Mouse (Mus musculus) liver, postnatal 0 days (tissue): Measurements from ENCODE around the gene Msrb3. TPM values are rescaled to one million over a fixed set of nuclear protein-coding genes. Genes with fewer than 3 reads are reported as not detected.

Experiments
- ATAC-seq: fragments of 200-750 bp; cut with Nextera tagmentation; 2 replicates; pipeline ENCODE4 v1.8.0; 2017; ENCODE audit warnings: mild to moderate bottlenecking, moderate library complexity
- DNase-seq: peaks from one replicate; pipeline ENCODE4 v3.0.0-alpha.2; 2016
- H3K27ac ChIP-seq: fragments of 300-500 bp; sonication (generic); 2 replicates; pipeline ENCODE4 v1.5.1; 2014; ENCODE audit warnings: antibody characterized with exemption, moderate library complexity, mild to moderate bottlenecking, low read depth
- H3K27me3 ChIP-seq: fragments of 300-500 bp; sonication (generic); 2 replicates; pipeline ENCODE4 v1.6.1; 2014; ENCODE audit warnings: low read length, control low read depth, mixed read lengths; ENCODE audit not compliant: insufficient read depth
- H3K36me3 ChIP-seq: fragments of 300-500 bp; sonication (generic); replicated peaks from 2 replicates; pipeline ENCODE4 v1.6.1; 2014; ENCODE audit warnings: mild to moderate bottlenecking, control low read depth, low read length, moderate library complexity, mixed read lengths; ENCODE audit not compliant: insufficient read depth
- H3K4me1 ChIP-seq: fragments of 300-500 bp; sonication (generic); 2 replicates; pipeline ENCODE4 v1.6.1; 2014; ENCODE audit warnings: antibody characterized with exemption, mild to moderate bottlenecking, control low read depth; ENCODE audit not compliant: insufficient read depth
- H3K4me2 ChIP-seq: fragments of 300-500 bp; sonication (generic); 2 replicates; pipeline ENCODE4 v1.6.1; 2014; ENCODE audit warnings: low read depth, mild to moderate bottlenecking, low read length, moderate library complexity, mixed read lengths
- H3K4me3 ChIP-seq: fragments of 300-500 bp; sonication (generic); 2 replicates; pipeline ENCODE4 v1.5.1; 2014; ENCODE audit warnings: low read depth, low read length
- H3K9ac ChIP-seq: fragments of 300-500 bp; sonication (generic); replicated peaks from 2 replicates; pipeline ENCODE4 v1.6.1; 2014; ENCODE audit warnings: mild to moderate bottlenecking, moderate library complexity
- H3K9me3 ChIP-seq: fragments of 300-500 bp; sonication (generic); 2 replicates; pipeline ENCODE4 v1.6.1; 2016; ENCODE audit warnings: mild to moderate bottlenecking, control low read depth, low read length, mixed read lengths
- CTCF ChIP-seq: sonication (generic); IDR thresholded peaks from 2 replicates; pipeline ENCODE4 v1.5.1; 2016; ENCODE audit warnings: antibody characterized with exemption, low read depth
- EP300 ChIP-seq: IDR thresholded peaks from 2 replicates; pipeline ENCODE4 v1.6.1; 2016; ENCODE audit warnings: antibody characterized with exemption, low read depth, mild to moderate bottlenecking
- WGBS: fragments of 180-500 bp; shearing (Covaris S2); extraction: QIAGEN DNeasy Blood & Tissue Kit; methylation state at CpG from one replicate; pipeline ENCODE4 v1.1.7; 2014; ENCODE audit not compliant: insufficient replicate concordance; 5-methylcytosine and 5-hydroxymethylcytosine counted together
- polyA plus RNA-seq: library from polyadenylated mRNA; unstranded; fragments of >200 nt; fragmentation: Nextera tagmentation; extraction: Ambion mirVana; gene quantifications from 2 replicates; pipeline ENCODE4 v1.2.1, GENCODE M21; 2015

Gene Msrb3
- polyA plus RNA-seq, 1 experiment from 2014 or later = 2.7 TPM

DNA sequence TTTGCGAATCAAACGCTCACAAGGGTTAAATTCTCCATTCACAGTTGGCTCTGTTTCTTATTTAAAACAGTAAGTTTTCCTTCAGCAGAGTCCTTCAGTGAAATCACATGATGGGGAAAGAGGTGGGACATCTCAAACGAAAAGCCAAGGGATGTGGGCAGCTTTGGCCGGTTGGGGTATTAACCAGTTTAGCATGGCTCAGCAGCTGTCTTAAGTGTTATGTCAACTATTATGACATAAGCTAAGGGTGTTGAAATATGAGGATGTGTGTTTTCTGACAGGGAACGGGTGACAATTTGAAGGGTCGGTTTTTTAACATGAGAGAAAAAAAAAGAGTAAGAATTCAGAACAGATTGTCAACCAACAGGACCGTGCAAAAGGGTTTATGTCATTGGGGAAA lies 50.2 kb downstream of the Msrb3 start:
- no peaks in the 10 kb centered on the region for H3K36me3 ChIP-seq
- WGBS = 58% methylated on average over 7 of the region's 7 CpGs
- TF ChIP-seq EP300 (no peak), CTCF (no peak)
- H3K9me3 ChIP-seq = no peaks in the 10 kb centered on the region
- ATAC-seq (no peak), DNase-seq (no peak)
- no peak overlapping the region for H3K4me3 ChIP-seq
- no peaks in the 10 kb centered on the region for H3K27me3 ChIP-seq
- H3K4me1 ChIP-seq = no peaks in the 10 kb centered on the region
- no peak overlapping the region for H3K27ac ChIP-seq
- no peak overlapping the region for H3K4me2 ChIP-seq
- H3K9ac ChIP-seq = no peak overlapping the region

- Histone ChIP-seq H3K9me3 (no peaks in the 10 kb centered on the region), H3K27ac (no peak overlapping the region), H3K9ac (no peak overlapping the region), H3K36me3 (no peaks in the 10 kb centered on the region), H3K4me3 (no peak overlapping the region), H3K4me2 (no peak overlapping the region), H3K27me3 (no peaks in the 10 kb centered on the region), H3K4me1 (no peaks in the 10 kb centered on the region)
- ATAC-seq (no peak), DNase-seq (no peak)
- 46% methylated on average over 4 of the region's 4 CpGs for WGBS
- no peak for TF ChIP-seq EP300
- no peak for TF ChIP-seq CTCF
Measured at GRCm38 (mm10) chr10:120847785-120848184, 51.1 kb downstream of the Msrb3 start.

DNA sequence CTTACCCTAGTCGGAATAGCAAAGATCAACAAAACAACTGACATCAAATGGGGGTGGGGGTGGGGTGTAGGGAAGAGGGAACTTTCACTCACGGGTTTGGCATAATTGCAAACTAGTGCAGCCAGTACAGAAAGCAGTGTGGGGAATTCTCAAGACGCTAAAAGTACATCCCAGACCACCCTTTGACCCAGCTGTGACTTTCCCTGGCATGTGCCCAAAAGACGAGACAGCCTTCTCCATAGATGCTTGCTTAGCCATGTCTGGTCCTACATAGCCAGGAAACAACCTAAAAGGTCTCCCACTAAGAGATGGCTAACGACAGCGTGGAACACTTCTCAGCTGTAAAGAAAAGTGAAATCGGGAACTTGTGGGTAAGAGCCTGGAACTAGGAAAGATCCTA lies 58.9 kb downstream of the Msrb3 start:
- H3K4me3 ChIP-seq = no peak overlapping the region
- no peaks in the 10 kb centered on the region for H3K36me3 ChIP-seq
- no peak for ATAC-seq
- no peak overlapping the region for H3K27ac ChIP-seq
- no peak for TF ChIP-seq EP300
- no peak for TF ChIP-seq CTCF
- no peak overlapping the region for H3K9ac ChIP-seq
- H3K27me3 ChIP-seq = no peaks in the 10 kb centered on the region
- DNase-seq = no peak
- WGBS = 65% methylated on average over 7 of the region's 7 CpGs
- no peaks in the 10 kb centered on the region for H3K9me3 ChIP-seq
- H3K4me2 ChIP-seq = no peak overlapping the region
- no peaks in the 10 kb centered on the region for H3K4me1 ChIP-seq

DNA sequence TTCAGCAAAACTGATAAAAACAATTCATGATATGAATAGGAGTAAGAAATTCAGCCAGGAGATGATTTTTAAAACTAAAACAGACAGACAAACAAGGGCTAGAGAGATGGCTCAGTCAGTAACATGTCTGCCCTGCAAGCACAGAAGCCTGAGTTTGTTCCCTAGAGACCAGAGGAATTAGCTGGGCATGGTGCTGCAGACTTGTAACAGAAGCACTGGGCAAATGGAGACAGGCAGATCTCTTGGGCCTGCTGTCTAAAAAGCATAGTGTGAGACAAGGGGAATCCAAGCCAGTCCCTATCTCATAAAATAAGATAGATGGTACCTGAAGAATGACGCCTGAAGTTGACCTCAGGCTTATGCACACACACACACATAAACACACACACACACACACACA lies 64.4 kb downstream of the Msrb3 start:
- WGBS = 81% methylated on average over 1 of the region's 1 CpGs
- no peak for ATAC-seq
- TF ChIP-seq CTCF (no peak), EP300 (no peak)

DNA sequence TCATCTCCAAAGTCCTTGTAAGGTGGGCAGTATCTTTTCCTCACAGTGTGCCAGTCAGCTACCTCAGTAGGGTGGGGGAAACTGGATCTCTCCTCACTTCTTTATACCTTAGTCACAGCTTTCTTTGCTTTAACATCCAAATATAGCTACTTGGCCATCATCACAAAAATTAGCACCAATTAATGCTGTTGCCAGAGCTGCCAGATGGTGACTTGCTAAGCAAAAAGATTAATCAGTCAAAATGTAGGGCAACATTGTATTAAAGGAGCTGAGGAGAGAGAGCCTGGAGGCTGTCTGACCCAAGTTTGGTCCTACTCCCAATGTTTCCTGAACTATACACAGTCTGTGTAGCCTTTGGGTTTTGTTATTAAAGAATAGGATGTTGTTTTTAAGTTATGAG lies 65.1 kb downstream of the Msrb3 start:
- Histone ChIP-seq H3K36me3 (no peaks in the 10 kb centered on the region), H3K9me3 (no peaks in the 10 kb centered on the region), H3K4me1 (no peaks in the 10 kb centered on the region), H3K4me3 (no peak overlapping the region), H3K27ac (no peak overlapping the region), H3K9ac (no peak overlapping the region), H3K4me2 (no peak overlapping the region), H3K27me3 (no peaks in the 10 kb centered on the region)
- no peak for DNase-seq
- TF ChIP-seq CTCF (no peak), EP300 (no peak)
- ATAC-seq = no peak

More for the DNA sequence above, 64.4 kb downstream of the Msrb3 start:
- no peaks in the 10 kb centered on the region for H3K36me3 ChIP-seq
- H3K9me3 ChIP-seq = no peaks in the 10 kb centered on the region
- no peaks in the 10 kb centered on the region for H3K27me3 ChIP-seq
- no peak overlapping the region for H3K9ac ChIP-seq
- H3K4me3 ChIP-seq = no peak overlapping the region
- no peak overlapping the region for H3K27ac ChIP-seq
- no peak for DNase-seq
- no peaks in the 10 kb centered on the region for H3K4me1 ChIP-seq
- H3K4me2 ChIP-seq = no peak overlapping the region

GRCm38 (mm10) chr10:120827761-120828160 lies 71.1 kb downstream of the Msrb3 start:
- H3K36me3 ChIP-seq = no peaks in the 10 kb centered on the region
- no peak overlapping the region for H3K4me2 ChIP-seq
- no peak overlapping the region for H3K4me3 ChIP-seq
- DNase-seq (no peak), ATAC-seq (no peak)
- TF ChIP-seq CTCF = no peak
- TF ChIP-seq EP300 = no peak
- 81% methylated on average over 12 of the region's 12 CpGs for WGBS
- no peaks in the 10 kb centered on the region for H3K27me3 ChIP-seq
- H3K4me1 ChIP-seq = no peaks in the 10 kb centered on the region
- no peaks in the 10 kb centered on the region for H3K9me3 ChIP-seq
- no peak overlapping the region for H3K27ac ChIP-seq
- no peak overlapping the region for H3K9ac ChIP-seq
